Mouse (Mus musculus) adrenal gland, postnatal 4 days (tissue): ENCODE measurements around the gene Atp5k. TPM values are rescaled to one million over a fixed set of nuclear protein-coding genes. Genes with fewer than 3 reads are reported as not detected.

Source experiments
- DNase-seq, 2 experiments: peaks; one replicate each; pipeline ENCODE4 v3.0.0; 2021 to 2022; ENCODE audit warnings: low spot score in 2 of 2, mixed read lengths in 2 of 2
- long read RNA-seq, 2 experiments: library from polyadenylated mRNA; stranded (forward); transcript quantifications; one replicate each; pipeline ENCODE4 v2.0.0; 2021
- total RNA-seq, 2 experiments: library from RNA; stranded (reverse); gene quantifications; 2 replicates each; pipeline ENCODE4 v1.2.3; 2021

Gene Atp5k
- total RNA-seq = 100 to 1,000 TPM; 291 to 308 TPM
- long read RNA-seq, experiment 1, transcript Atp5k-202 (3 exons, 272 nt) = minor isoform, 8 of 411 reads
- long read RNA-seq, experiment 1, transcript Atp5k-201 (4 exons, 371 nt) = major isoform, 396 of 411 reads
- long read RNA-seq, experiment 1, transcript Atp5k-203 (3 exons, 563 nt) = minor isoform, 5 of 411 reads
- long read RNA-seq, experiment 1, partial matches to known transcripts = 2 of 411 reads
- long read RNA-seq, experiment 1, other reads (novel, unspliced or antisense) = 0 of 411 reads
- long read RNA-seq, experiment 2, transcript Atp5k-201 (4 exons, 371 nt) = major isoform, 233 of 342 reads
- long read RNA-seq, experiment 2, transcript Atp5k-202 (3 exons, 272 nt) = minor isoform, 6 of 342 reads
- long read RNA-seq, experiment 2, partial matches to known transcripts = 100 of 342 reads
- long read RNA-seq, experiment 2, other reads (novel, unspliced or antisense) = 1 of 342 reads

DNA sequence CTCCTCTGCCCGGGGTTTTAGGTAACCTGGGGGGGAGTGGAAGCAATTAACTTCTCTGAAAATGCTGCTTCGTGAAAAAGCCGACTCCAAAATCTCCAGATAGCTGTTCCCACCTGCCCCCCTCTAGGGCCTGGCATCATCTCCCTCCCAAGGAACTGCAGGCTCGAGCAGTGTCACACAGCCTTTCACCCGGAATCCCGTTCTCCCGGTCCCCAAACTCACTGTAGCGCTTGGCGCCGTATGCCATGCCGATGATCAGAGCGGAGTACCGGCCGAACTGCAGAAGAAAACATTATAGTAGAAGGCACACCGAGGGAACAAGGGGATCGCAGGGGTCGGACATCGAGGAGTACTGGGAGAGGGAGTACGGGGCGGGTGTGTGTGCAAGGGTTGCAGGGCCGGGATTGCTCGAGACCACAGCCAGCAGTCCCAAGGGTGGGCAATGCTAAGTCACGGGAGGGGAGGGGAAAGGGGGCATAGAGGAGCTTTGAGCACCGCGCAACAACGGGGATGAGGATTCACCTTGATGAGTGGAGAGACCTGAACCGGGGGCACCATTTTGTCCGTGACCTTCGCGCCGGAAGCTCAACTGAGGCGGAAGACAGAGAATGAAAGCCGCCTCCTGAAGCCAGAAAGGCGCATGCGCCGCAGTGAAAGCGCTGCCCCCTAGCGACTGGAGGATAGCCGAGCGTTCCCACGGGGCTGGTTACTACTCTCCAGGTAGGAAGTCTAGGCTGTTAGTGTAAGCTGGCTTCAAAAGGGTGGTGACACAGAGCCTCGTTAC lies at the start of gene Atp5k:
TSS of gene Atp5k (minus strand) at position 645 of the 784 bp plus-strand sequence.
- DNase-seq = peak; percentile 89 to 92

DNA sequence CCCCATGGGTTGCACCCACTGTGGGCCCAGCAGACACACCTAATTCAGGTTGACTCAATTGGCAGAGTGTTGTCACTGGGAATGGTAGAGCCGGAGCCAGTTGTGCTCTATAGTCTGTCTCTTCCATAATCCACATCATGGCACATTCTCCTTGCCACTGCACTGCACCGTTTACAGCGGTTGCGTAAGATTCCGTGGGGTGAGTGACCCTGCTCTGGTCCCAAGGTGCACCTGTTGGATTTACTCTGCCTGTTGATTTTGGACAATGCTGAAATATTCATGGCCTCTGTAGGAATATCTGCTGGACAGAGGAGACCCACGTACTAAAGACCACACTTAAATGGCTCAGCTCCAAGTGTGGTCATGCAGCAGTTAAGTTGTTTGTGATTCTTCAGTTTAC lies 48.8 kb upstream of the Atp5k start:
- DNase-seq = no peak

- no peak for DNase-seq
Measured at GRCm38 (mm10) chr5:108475977-108476376, 41.7 kb upstream of the Atp5k start.

- no peak for DNase-seq
Measured at GRCm38 (mm10) chr5:108473737-108474136, 39.5 kb upstream of the Atp5k start.

GRCm38 (mm10) chr5:108469617-108470016 lies 35.4 kb upstream of the Atp5k start:
- DNase-seq = no peak

- DNase-seq = no peak
Measured at GRCm38 (mm10) chr5:108466647-108467046, 32.4 kb upstream of the Atp5k start.

GRCm38 (mm10) chr5:108465131-108465891 lies 31.1 kb upstream of the Atp5k start:
- DNase-seq = no peak

- no peak for DNase-seq
Measured at GRCm38 (mm10) chr5:108462446-108462845, 28.2 kb upstream of the Atp5k start.

GRCm38 (mm10) chr5:108461082-108462065 lies 27.1 kb upstream of the Atp5k start, which contains the start of gene Pcgf3:
Gene Pcgf3 (plus strand): TSS chr5:108461232.
- DNase-seq = peak; percentile 92

- no peak for DNase-seq
Measured at GRCm38 (mm10) chr5:108460461-108460860, 26.2 kb upstream of the Atp5k start.

- no peak for DNase-seq
Measured at GRCm38 (mm10) chr5:108458706-108459105, 24.5 kb upstream of the Atp5k start.

- no peak for DNase-seq
Measured at GRCm38 (mm10) chr5:108454094-108454493, 19.8 kb upstream of the Atp5k start.

- no peak for DNase-seq
Measured at GRCm38 (mm10) chr5:108452422-108452821, 18.2 kb upstream of the Atp5k start.

GRCm38 (mm10) chr5:108451611-108452010 lies 17.4 kb upstream of the Atp5k start:
- no peak for DNase-seq

- DNase-seq = no peak
Measured at GRCm38 (mm10) chr5:108450837-108451540, 16.7 kb upstream of the Atp5k start.

DNA sequence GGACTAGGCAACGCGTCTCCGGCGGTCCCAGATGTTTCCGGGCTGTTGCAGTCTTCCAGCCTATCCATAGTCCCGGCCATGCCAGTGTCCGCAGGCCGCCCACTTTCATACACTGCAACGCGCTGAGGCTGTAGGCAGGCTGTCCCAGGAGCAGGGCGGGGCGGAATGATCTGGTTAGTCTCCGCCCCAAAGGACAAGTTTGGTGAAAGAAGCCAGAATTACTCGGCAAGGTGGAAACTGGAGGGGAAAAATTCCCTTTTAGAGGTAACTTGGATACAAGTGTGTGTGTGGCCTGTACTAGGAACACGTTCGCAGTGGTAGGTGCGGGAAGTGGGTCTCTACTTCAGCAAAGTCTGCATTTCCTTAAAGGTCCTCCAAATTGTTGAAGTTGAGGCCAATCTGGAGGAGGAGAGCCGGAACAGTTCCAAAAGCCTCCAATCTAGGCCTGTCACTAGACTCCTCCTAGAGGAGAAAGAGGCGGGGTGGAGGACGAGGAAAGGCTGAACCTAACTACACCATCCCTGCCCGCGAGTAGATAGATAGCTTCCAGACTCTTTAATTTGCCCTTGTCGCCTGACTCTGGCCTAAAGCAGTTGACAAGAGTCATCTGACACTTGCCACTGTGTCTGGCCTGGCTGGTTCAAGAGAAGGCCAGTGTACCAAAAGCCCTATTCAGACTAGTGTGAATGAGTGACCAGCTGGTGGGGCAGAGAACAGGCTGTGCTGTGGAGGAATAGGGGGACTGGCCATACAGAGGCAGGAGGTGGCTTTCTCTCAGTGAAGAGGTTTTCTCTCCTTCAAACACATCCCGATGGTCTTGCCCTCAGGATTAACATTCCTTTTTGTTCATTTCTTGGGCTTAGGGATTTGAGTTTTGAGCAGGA lies 14.8 kb upstream of the Atp5k start, which contains the start of gene Mfsd7a:
TSS of gene Mfsd7a (minus strand) at position 107 of the 884 bp plus-strand sequence.
- peak; percentile 36 to 62 for DNase-seq

DNA sequence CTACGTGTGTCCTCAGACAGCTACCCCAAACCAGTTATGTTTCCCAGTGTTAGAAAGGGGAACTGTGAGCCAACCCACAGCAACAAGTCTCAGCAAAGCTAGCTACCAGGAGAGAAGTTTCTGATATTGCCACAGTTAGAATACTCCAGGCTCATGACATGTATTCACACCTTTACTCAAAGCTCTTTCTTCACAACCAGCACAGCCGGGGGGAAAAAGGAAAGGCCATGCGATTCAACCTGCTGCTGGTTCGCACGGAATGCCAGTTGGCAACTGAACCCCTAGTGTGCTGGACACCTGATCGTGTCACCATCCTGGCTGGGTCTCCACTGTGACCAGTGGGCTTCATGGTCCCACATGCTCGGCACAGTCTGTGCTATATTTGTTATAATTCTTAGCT lies 13.6 kb upstream of the Atp5k start:
- DNase-seq = no peak

GRCm38 (mm10) chr5:108446973-108447372 lies 12.7 kb upstream of the Atp5k start:
- no peak for DNase-seq
